Mouse (Mus musculus) kidney, adult 11 months (tissue): ENCODE results near the gene Prss8.
"Not testable (repeated sequence)": the region's sequence is repeated elsewhere in the genome, so short reads cannot be mapped to it uniquely, and the experiment has no call there.

Source experiments
- DNase-seq: peaks from one replicate; pipeline ENCODE4 v3.0.0; 2022

The Prss8 gene

DNA sequence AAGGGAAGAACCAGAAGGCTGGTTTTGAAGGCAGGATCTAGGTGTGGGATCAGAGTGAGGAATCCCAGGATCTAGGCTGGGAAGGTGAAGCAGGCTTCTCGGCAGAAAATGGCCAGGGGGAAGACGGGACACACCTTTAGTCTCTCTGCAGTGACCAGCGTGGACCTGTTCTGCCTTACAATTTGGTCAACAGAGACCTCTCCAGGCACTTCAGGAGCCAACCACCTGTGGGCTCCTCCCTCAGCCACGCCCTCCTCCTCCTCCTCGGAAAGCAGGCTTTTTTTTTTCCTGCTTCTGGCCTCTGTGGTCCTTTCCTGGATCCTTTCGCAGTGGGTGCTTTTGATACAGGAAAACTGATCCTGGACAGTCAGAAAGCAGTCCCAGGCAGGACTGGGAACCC lies at the start of gene Prss8:
Gene Prss8 (minus strand): TSS at position 182 of the 400 bp plus-strand sequence.
- DNase-seq: peak; percentile 94

DNA sequence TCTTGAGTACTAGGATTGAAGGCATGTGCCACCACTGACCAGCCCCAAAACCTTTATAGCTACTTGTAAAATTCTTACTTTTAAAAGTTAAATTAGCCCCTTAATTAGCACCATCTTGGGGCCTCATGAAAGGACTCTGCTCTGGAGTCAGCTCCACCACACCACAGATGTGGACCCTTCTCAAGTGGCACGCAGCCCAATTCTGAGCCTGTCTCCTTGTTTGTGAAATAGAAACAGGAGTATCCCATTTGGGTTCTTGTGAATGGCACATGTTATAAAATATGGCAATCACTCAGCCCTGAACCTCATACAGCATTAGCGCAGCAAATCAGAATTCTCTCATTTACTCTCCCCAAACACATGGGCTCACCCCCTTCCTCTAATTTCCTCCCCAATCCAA lies 49.0 kb upstream of the Prss8 start:
- DNase-seq: no peak

- peak; percentile 5 for DNase-seq
Measured at GRCm38 (mm10) chr7:127974413-127974930, 44.6 kb upstream of the Prss8 start.

- peak; percentile 77 for DNase-seq
Measured at GRCm38 (mm10) chr7:127967922-127968828, 38.3 kb upstream of the Prss8 start.

GRCm38 (mm10) chr7:127967004-127967921 lies 37.4 kb upstream of the Prss8 start, which contains the start of gene Fus:
Gene Fus (plus strand): TSS chr7:127967457.
- DNase-seq: peak; percentile 93

GRCm38 (mm10) chr7:127966371-127966918 lies 36.5 kb upstream of the Prss8 start:
- DNase-seq: no peak

DNA sequence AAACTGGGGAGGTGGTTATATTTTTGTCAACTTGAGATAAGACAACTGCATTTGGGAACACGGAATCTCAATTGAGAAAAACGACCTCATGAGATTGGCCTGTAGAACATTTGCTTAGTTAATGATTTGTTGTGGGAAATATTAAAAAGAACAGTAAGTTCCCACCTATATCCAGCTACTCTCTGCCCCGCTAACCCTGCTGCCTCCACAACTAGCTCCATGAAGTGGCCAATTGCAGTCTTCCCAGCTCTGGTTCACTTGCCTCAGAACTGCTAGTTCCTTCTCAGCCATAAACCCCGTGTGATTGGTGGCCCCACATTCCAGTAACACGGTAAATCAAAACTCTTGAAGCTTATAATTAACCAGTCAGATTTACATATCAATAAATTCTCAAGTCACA lies 29.5 kb upstream of the Prss8 start:
- peak; percentile 35 for DNase-seq

- DNase-seq: no peak
Measured at GRCm38 (mm10) chr7:127952864-127953581, 23.1 kb upstream of the Prss8 start.

- no peak for DNase-seq
Measured at GRCm38 (mm10) chr7:127946470-127947023, 16.6 kb upstream of the Prss8 start, which contains the start of gene Prss36. Gene Prss36 (minus strand): TSS chr7:127946725.

GRCm38 (mm10) chr7:127944614-127945013 lies 14.7 kb upstream of the Prss8 start:
- no peak for DNase-seq

GRCm38 (mm10) chr7:127942097-127942496 lies 12.2 kb upstream of the Prss8 start:
- not testable (repeated sequence) for DNase-seq

DNA sequence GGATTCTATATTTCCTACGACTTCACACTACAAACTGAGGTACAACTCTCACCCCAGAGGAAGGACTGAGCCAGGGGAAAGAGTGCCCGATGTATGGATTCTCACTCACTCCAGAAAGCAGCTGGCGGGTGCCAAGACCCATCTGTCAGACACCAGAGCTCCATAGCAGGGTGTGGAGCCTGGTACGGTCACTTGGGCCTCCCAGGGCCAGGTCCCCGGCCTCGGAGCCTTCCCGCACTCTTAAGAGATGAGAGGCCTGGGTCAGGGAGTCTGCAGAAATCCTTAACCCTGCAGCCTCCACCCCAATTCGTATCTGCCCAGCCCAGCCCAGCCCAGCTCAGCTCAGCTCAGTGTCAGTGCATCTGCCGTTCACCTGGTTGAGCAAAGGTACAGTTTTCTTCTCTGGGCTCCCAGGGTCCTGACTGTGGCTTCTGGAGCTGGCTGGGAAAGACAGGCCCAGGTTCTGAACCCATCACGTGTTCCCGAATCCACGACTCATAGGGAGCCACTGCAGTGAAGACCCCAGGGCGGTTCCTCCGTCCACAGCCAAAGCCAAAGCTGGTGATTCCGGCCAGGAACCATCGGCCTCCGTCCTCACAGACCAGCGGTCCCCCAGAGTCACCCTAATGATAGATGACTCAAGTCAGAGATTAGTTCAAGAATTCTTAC lies 6.4 kb upstream of the Prss8 start:
- DNase-seq: no peak

DNA sequence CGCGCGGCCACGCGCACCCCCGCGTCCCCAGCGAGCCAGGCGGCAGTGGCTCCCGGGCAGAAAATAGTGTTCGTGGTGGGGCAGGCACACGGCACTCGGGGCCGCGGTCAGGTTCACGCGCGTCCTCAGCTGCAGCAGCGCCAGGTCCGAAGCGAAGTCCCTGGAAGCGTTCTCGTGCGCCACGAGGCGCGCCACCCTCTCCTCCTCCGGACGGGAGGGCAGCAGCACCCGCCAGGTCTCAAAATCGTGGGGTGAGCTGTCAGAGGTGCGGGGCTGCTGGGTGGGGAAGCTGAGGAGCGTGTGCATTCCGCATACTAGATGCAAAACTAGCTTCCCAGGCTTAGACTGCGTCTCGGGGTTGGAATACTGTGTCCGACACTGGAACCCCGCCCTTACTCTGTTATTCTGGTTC lies 5.8 kb upstream of the Prss8 start:
- DNase-seq: no peak

DNA sequence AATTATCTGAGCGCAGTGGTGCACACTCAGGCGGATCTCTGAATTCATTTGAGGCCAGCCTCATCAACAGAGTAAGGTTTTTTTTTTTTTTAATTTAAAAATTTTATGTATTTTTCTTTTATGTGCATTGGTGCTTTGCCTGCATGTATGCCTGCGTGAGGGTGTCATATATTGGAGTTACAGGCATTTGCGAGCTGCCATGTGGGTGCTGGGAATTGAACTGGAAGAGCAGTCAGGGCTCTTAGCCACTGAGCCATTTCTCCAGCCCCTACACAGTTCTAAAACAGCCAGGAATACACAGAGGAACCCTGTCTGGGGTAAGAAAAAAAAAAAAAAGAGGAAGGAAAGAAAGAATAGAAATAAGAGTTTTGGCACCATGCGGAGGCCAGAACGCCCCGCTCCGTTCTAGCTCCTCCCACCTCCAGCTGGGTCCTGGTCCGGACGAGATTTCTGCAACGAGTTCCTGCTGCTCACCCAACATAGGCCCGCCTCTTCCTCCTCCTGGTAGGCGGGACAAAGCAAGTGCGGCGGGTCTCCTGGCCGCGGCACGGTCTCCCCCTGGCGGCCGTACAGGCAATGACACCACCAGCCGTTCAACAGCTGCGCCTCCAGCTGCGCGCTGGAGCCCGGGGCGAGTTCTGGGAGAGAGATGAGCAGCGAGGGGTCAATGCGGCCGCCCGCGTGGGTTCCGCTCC lies 5.3 kb upstream of the Prss8 start:
- DNase-seq: peak; percentile 95

- DNase-seq: no peak
Measured at GRCm38 (mm10) chr7:127934075-127934474, 4.2 kb upstream of the Prss8 start.

DNA sequence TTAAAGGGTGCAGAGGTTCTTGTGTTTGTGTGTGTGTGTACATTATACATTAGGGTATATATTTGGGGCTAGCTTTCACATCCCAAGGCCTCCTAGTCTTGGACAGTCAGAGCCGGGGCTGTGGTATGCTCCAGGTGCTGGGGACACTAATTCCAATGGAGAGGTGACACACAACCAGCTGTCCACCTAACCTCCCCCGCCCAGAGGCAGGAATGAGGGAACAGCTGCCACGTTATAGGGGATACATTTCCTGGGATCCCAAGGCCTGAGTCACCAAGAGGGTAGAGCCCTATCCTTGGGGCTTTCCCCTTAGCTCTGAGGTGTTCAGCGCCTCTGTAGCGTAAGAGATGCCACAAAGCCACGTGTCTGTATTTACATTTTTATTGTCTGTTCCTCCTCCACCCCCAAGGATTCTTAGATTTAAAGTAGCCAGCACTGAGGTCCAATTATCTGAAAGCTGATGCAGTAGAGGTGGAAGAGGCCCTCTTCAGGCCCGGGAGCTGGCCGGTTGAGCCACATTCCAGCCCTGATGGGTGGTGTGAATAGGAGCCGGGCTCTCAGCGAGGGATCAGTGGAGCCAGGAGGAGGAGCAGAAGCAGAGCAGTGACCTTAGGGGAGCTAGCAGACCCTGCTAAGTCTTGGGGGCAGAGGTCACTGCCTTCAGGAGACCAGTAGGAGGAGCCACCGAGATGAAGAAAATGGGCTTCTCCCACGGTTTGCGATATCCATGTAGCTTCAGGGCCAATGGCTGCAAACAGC lies 2.5 kb upstream of the Prss8 start:
- DNase-seq: peak; percentile 74

- DNase-seq: peak; percentile 80
Measured at GRCm38 (mm10) chr7:127931351-127932135, 1.6 kb upstream of the Prss8 start.

GRCm38 (mm10) chr7:127930636-127931035 lies 732 bp upstream of the Prss8 start:
- no peak for DNase-seq

GRCm38 (mm10) chr7:127928596-127928995 lies 1.3 kb downstream of the Prss8 start:
- peak; percentile 66 for DNase-seq
